Mouse (Mus musculus) B cell, adult 67 days (primary cell): ENCODE data around the gene Dennd1a. TPM values are rescaled to one million over a fixed set of nuclear protein-coding genes. Genes with fewer than 3 reads are reported as not detected.

Source experiments
- total RNA-seq, 2 experiments: library from RNA; stranded (reverse); gene quantifications; 4 replicates each; pipeline ENCODE4 v1.2.4; 2023

The Dennd1a gene
- 10 to 100 TPM; 46.9 to 54.9 TPM for total RNA-seq

DNA sequence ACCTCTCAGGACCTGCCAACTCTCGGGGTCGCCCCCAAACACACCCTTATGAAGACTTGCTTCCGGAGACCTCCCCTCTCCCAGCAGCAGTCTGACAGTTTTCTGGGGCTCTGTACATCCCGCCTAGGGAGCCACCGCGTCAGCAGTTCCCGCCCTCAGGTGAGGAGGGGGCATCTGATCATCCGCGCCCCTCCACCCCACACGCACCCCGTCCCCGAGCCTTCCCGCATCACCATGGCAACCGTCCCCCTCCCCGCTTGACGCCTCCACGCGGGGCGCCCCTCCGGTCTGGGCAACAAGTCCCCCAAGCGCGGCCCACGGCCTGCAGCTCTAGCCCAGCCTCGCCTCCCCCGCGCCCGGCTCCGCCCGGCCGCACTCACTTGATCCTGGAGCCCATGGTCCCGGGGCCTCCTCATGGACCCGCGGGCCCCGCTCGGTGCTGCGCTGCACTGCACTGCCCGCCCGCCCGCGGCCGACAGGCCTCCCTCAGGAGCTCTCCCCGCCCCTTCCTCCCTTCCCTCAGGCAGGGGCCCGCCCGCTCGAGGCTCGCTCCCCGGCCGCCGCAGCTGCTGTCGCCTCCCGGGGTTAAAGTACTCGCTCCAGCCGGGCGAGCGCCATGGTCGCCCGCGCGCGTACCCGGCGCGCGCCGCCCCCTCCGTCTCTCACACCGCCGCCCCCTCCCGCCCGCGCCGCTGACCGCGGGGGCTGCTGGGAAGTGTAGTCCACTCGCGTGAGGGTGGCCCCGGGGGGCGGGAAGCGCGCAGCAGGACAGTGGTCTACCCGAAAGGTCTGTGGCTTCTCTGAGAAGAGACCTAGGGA is at the start of gene Dennd1a:
Gene Dennd1a, minus strand, starts transcription at position 658 of the 819 bp plus-strand sequence.

DNA sequence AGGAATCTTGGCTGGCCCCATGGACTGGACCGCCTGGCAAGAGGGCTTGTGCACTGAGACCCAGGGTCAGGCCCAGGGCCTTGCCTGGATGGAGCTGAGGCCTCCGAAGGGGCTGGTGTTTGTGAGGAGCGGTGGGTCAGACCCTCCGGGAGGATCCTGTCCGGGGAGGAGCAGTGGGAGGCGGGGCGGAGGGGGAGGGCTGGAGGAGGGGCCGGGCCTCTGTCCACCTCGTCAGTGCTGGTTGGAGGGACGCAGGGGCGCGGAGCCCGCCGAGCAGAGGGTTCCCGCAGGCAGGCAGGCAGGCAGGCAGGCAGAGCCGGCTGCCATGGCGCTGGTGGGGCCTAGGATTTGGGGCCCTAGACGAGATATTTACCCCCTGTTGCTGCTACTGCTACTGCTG is 511.2 kb downstream of the Dennd1a start, which contains the start of gene Crb2:
Gene Crb2, plus strand, starts transcription at position 234 of the 400 bp plus-strand sequence.

Other genes starting within 250 kb of the Dennd1a start
- gene Lhx2, start 51.9 kb upstream of the Dennd1a start, total RNA-seq = not detected
- gene Nek6, start 224.3 kb upstream of the Dennd1a start, total RNA-seq = 10 to 100 TPM; 11.6 to 12.5 TPM